Mouse (Mus musculus): Measurements from ENCODE around the gene Car5a.

DNA sequence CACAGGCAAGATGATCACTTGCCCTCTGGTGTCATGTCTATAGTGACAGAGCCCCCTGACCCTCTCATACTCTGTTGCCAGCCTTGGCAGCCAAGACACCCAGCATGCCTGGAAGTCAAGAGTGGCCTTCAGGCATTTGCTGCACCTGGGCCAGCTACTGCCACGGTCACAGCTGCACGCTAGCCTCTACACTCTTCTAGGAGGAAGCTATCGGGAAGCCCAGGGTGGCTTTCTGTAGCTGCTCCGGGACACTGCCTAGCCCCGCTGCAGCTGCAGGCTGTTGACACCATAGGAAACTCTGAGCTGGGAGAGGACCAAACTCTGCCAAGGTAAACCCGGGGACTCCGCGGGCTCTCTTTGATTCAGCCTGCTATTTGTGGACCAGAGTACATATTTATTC is 31.3 kb downstream of the Car5a start:
- TF ChIP-seq TAL1 (IDR thresholded peaks at IDR 0.05; ENCODE audit: low read length) (no peak), GATA1 (IDR thresholded peaks at IDR 0.05; ENCODE audit: low read length) (no peak)

Measured in erythroblast, embryonic 14.5 days (primary cell).